Mouse (Mus musculus) spleen, adult 2 months (tissue): Measurements from ENCODE around the gene Prkce.

Source experiments
- CTCF ChIP-seq: fragments of 200-500 bp; IDR thresholded peaks from 2 replicates; pipeline ENCODE4 v1.5.1; 2011; ENCODE audit warnings: mild to moderate bottlenecking, inconsistent platforms; ENCODE audit not compliant: insufficient read depth, insufficient read length, insufficient replicate concordance; ENCODE audit errors: extremely low read depth
- POLR2A ChIP-seq: fragments of 200-500 bp; IDR thresholded peaks from 2 replicates; pipeline ENCODE4 v1.6.1; 2011; ENCODE audit warnings: low read depth, low read length, inconsistent platforms

GRCm38 (mm10) chr17:86506881-86507280 lies 339.3 kb downstream of the Prkce start:
- no peak for TF ChIP-seq POLR2A
- no peak for TF ChIP-seq CTCF
